Mouse (Mus musculus) kidney, adult 11 months (tissue): ENCODE data around the gene Fam222a.

ENCODE experiments used
- DNase-seq: peaks from one replicate; pipeline ENCODE4 v3.0.0; 2022

Fam222a gene

GRCm38 (mm10) chr5:114585682-114586081, 17.9 kb downstream of the Fam222a start:
- no peak for DNase-seq

- DNase-seq: peak; percentile 83
Measured at GRCm38 (mm10) chr5:114587908-114588307, 20.1 kb downstream of the Fam222a start.

- no peak for DNase-seq
Measured at GRCm38 (mm10) chr5:114588416-114588815, 20.6 kb downstream of the Fam222a start.

- DNase-seq: peak; percentile 60
Measured at GRCm38 (mm10) chr5:114589026-114589425, 21.2 kb downstream of the Fam222a start.

- DNase-seq: no peak
Measured at GRCm38 (mm10) chr5:114589454-114589853, 21.6 kb downstream of the Fam222a start.

GRCm38 (mm10) chr5:114590043-114590913, 22.5 kb downstream of the Fam222a start:
- no peak for DNase-seq

- no peak for DNase-seq
Measured at GRCm38 (mm10) chr5:114591151-114591561, 23.3 kb downstream of the Fam222a start.

GRCm38 (mm10) chr5:114592463-114593160, 24.8 kb downstream of the Fam222a start:
- no peak for DNase-seq

- DNase-seq: no peak
Measured at GRCm38 (mm10) chr5:114593161-114593821, 25.5 kb downstream of the Fam222a start.

- DNase-seq: peak; percentile 58
Measured at GRCm38 (mm10) chr5:114593949-114594348, 26.1 kb downstream of the Fam222a start.

- peak; percentile 66 for DNase-seq
Measured at GRCm38 (mm10) chr5:114594741-114595241, 27.0 kb downstream of the Fam222a start.

GRCm38 (mm10) chr5:114596604-114597003, 28.8 kb downstream of the Fam222a start:
- DNase-seq: no peak

- DNase-seq: no peak
Measured at GRCm38 (mm10) chr5:114597222-114597621, 29.4 kb downstream of the Fam222a start.

GRCm38 (mm10) chr5:114597652-114598051, 29.8 kb downstream of the Fam222a start:
- no peak for DNase-seq

- no peak for DNase-seq
Measured at GRCm38 (mm10) chr5:114602012-114602411, 34.2 kb downstream of the Fam222a start.

GRCm38 (mm10) chr5:114603975-114604374, 36.2 kb downstream of the Fam222a start:
- DNase-seq: no peak

GRCm38 (mm10) chr5:114604781-114605290, 37.0 kb downstream of the Fam222a start:
- DNase-seq: no peak

- DNase-seq: no peak
Measured at GRCm38 (mm10) chr5:114605981-114606380, 38.2 kb downstream of the Fam222a start.

- DNase-seq: peak; percentile 76
Measured at GRCm38 (mm10) chr5:114607651-114608050, 39.8 kb downstream of the Fam222a start.

GRCm38 (mm10) chr5:114608516-114608915, 40.7 kb downstream of the Fam222a start:
- no peak for DNase-seq

- no peak for DNase-seq
Measured at GRCm38 (mm10) chr5:114611256-114611655, 43.4 kb downstream of the Fam222a start.

- no peak for DNase-seq
Measured at GRCm38 (mm10) chr5:114611968-114612608, 44.3 kb downstream of the Fam222a start.
